Mouse (Mus musculus): ENCODE data around the gene Fndc1.

DNA sequence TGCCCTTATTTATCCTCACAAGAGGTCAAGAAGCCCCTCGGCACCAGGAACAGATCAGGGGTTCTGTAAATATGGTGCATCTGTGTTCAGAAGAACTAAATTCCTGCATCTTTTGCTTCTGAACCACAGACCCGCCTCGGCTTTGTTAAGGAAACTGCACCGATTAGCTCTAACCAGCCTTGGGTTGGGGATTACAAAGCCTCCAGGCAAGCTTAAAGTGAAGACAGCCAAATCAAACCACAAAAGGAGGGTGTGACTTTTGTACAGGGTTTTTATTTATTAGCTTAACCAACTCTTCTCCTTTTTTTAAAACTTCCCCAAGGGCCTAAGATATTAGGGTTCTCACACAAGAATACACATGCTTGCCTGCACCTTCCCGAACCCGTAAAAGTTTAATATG lies 23.1 kb upstream of the Fndc1 start:
- no peak for TF ChIP-seq CTCF (IDR thresholded peaks at IDR 0.05; ENCODE audit: low read depth, low read length)
- TF ChIP-seq POLR2A (IDR thresholded peaks at IDR 0.05; ENCODE audit: extremely low read depth, insufficient read depth, low read length) = no peak

Data from liver, adult 2 months (tissue).